Mouse (Mus musculus) thymus, adult 18-20 months (tissue): ENCODE measurements at regions not wholly inside any gene's neighbourhood (a gene's known extent, or its start where the extent isn't known, plus 50 kb on each side); places are given as distances from the start of the nearest gene placed in this dataset.

ENCODE experiments used
- DNase-seq, 2 experiments: peaks; one replicate each; pipeline ENCODE4 v3.0.0; 2022; ENCODE audit warnings: mixed read lengths in 2 of 2

- DNase-seq = no peak
Measured at GRCm38 (mm10) chr8:90192856-90193255, 155.3 kb downstream of the Tox3 start.

DNA sequence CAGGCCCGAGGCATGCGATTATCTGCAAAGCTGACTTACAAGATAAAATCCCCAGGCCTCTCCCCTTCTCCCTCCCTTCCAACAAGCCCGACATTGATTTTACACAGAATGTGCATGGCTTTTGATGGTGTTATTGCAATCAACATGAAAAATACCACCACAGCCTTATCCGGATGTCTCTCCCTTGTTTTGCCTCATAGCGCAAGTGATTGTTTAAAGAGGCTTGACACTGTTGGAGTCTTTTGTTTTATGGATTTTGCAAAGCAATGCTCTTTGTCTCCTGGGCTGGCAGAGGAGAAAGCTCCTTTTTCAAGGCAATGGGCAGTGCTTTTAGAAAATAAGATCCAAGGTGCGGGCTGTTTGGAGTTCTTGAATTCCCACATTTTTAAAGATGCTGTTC is 165.3 kb downstream of the Tox3 start:
- DNase-seq = no peak

- DNase-seq = no peak
Measured at GRCm38 (mm10) chr8:90176771-90177170, 171.4 kb downstream of the Tox3 start.

GRCm38 (mm10) chr8:90176335-90176734 is 171.8 kb downstream of the Tox3 start:
- no peak for DNase-seq

DNA sequence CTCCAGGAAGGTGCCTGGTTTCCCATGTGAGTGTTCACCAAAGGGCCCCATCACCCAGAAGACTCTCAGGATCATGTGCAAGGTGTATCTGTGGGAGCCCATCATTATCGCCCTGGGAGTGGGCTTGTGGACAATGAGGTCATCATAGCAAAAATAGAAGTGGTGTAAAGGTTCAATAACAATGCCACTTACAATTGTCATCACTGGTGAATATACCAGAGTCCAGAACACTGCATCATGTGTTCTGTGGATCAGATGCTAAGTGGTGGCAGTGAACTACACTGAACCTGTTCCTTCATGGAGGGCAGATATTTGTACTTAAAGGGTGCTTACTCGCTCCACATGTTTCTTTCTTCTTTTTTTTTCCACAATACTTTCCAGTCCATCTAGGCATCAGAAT is 181.5 kb downstream of the Tox3 start:
- DNase-seq = no peak

GRCm38 (mm10) chr8:90151477-90151876 is 196.7 kb downstream of the Tox3 start:
- DNase-seq = no peak

- DNase-seq = no peak
Measured at GRCm38 (mm10) chr8:90149903-90150302, 198.2 kb downstream of the Tox3 start.

GRCm38 (mm10) chr8:90134626-90135025 is 213.5 kb downstream of the Tox3 start:
- DNase-seq = no peak

- DNase-seq = no peak
Measured at GRCm38 (mm10) chr8:90130704-90131267, 217.4 kb downstream of the Tox3 start.

- no peak for DNase-seq
Measured at GRCm38 (mm10) chr8:90125426-90125825, 222.7 kb downstream of the Tox3 start.

DNA sequence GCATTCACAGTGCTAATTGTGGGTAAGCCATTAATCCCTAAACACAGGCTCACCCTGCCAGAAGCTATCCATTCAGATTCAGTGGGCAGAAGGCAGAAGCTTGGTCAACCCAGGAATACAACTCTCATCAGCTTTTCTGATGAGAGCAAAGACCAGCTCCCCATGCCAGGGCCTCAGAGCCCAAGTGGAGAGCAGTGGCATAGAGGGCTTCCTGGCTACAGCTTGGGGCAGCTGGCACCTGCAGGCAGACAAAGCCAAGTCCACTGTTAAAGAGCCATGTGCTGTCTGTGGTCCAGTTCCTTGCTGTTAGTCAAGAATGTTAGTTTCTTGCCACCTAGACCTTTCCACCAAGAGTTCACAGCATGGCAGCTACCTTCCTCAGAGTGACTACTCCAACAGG is 225.0 kb downstream of the Tox3 start:
- no peak for DNase-seq

- DNase-seq = no peak
Measured at GRCm38 (mm10) chr8:90121935-90122334, 226.2 kb downstream of the Tox3 start.

- DNase-seq = no peak
Measured at GRCm38 (mm10) chr8:90121017-90121416, 227.1 kb downstream of the Tox3 start.

DNA sequence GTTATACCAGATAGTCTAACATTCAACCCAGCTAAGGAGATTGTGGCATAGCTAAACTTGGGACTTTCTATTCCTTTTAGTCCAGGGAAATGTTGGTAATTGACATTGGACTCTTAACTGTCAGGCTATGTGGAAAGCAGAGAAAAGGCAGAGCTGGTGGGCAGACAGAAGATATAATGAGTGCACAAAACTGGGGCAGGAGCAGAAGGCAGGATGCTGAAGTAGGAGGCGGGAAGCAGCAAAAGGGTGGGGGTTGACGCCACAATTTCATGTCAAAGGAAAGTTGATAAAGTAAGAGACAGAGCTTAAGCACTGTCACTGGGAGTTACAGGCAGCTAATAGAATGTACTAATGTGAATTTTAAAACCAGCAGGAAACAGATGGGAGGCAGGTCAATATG is 232.7 kb downstream of the Tox3 start:
- no peak for DNase-seq

DNA sequence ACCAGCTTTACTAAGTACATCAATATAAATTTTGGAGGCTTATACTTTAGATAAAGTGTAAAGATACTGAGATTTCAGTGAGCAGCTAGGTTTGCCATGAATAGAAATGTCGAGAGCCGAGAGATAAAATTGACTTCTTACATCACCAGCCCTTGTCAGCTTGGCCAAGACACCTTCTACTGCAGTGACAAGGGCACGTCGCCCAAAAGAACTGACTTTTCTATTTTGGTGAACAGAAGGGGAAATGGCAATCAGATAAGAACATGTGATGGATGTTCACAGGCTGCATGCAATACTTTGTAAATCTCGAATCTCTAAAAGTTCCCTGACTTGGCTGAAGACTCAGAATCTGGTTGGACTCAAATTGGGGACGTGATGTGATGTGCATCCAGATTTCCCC is 247.6 kb downstream of the Tox3 start:
- no peak for DNase-seq

GRCm38 (mm10) chr8:90082630-90083029 is 265.5 kb downstream of the Tox3 start:
- no peak for DNase-seq

DNA sequence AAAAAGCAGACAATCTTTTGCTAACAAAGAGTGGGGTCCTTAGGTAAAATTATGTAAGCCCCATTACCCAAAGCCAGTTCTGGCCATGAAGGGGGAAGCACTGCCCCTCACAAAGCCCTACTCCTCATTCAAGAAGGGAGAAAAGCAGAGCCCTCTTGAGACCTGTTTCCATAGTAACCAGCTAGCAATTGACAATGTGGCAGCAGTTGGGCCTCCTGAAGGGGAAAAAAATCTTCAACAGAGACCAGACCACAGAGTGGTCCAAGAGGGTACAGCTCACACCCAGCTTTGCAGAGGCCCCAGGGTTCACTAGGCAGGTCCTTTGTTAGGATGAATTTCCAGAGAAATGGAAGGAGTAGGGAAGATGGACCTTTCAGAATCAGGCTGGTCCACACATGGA is 271.8 kb downstream of the Tox3 start:
- no peak for DNase-seq

GRCm38 (mm10) chr8:90075796-90076195 is 272.3 kb downstream of the Tox3 start:
- DNase-seq = no peak

DNA sequence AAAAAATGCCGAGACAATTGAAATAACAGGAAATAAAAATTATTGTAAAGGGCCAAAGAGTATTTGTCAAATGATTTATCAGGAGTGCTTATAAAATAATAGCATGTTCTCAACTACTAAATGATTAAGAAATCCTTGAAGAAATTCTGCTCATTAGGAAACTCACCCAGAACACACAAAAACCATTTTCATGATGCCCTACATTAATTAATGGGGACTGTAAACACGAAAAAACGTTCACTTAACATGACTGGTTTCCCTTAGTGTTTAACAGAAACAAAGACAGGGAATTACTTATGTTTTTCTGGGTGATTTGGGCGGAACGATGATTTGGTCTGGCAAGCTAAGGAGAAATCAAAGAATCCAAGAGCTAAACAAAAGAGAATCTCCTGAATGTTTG is 278.1 kb downstream of the Tox3 start:
- no peak for DNase-seq

GRCm38 (mm10) chr8:90069411-90069993 is 278.6 kb downstream of the Tox3 start:
- no peak for DNase-seq

DNA sequence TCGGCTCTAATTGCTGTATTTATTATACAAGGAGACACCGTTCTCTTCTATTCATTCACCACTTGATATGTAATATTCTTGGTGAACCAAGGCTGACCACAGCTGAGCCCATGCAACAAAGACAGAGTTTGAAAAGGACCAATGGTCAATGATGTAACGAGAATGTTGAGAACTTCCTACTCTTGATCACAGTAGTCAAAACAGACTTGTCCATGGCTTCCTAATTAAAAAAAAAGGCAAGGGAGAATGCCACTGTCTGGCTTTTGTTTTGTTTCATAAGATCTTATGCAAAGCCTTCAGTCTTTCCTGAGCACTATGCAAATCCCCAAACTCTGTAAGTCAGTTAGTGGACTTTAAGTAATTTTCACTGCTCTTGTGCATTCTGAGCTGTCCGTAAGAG is 279.7 kb downstream of the Tox3 start:
- no peak for DNase-seq

- no peak for DNase-seq
Measured at GRCm38 (mm10) chr8:90064381-90064780, 283.8 kb downstream of the Tox3 start.

- DNase-seq = no peak
Measured at GRCm38 (mm10) chr8:90063291-90063690, 284.9 kb downstream of the Tox3 start.

GRCm38 (mm10) chr8:90058631-90059166 is 289.4 kb downstream of the Tox3 start:
- DNase-seq = no peak

- DNase-seq = no peak
Measured at GRCm38 (mm10) chr8:90056331-90056730, 291.8 kb downstream of the Tox3 start.
